Mouse (Mus musculus): ENCODE measurements around the gene Myb. TPM values are rescaled to one million over a fixed set of nuclear protein-coding genes. Genes with fewer than 3 reads are reported as not detected.
A peak's percentile ranks its signal among the peaks of the same experiment; 100 is the strongest.

The Myb gene
- polyA plus RNA-seq, 1 experiment from 2014 or later: 7.5 TPM

DNA sequence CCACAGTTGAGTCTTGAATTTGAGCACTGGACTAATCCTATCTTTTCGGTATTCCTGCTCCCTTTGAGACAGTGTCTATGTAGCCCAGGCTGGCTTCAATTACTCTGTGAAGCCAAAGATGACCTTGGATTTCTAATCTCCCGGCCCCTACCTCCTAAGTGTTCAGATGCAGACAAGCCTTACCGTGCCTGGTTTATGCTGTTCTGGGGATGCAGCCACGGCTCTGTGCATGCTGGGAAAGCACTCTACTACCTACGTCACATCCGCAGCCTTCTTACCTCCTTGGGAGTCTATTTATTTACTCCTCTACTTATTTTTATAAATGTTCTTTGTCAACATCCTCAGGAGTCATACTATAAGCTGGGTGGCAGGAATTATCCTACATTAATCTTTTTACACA, 7.1 kb upstream of the Myb start:
- 91% methylated on average over 6 of the region's 6 CpGs for WGBS

GRCm38 (mm10) chr10:21167165-21167564, 6.4 kb upstream of the Myb start:
- Histone ChIP-seq H3K4me1 (replicated peaks) (no peaks in the 10 kb centered on the region), H3K9me3 (no peaks in the 10 kb centered on the region; the same call in 1 of the 2 replicates), H3K4me2 (no peak overlapping the region), H3K36me3 (no peaks in the 10 kb centered on the region), H3K27ac (no peak overlapping the region), H3K4me3 (replicated peaks) (no peak overlapping the region), H3K9ac (replicated peaks) (no peak overlapping the region), H3K27me3 (peaks cover 8% of the 10 kb centered on the region; the same call in 1 of the 2 replicates)
- 83% methylated on average over 5 of the region's 5 CpGs for WGBS
- no peak for ATAC-seq (ENCODE audit: insufficient number of reproducible peaks, insufficient read depth, low FRiP score, low TSS enrichment, low read depth)

More for the DNA sequence above, 7.1 kb upstream of the Myb start:
- H3K4me1 ChIP-seq (replicated peaks): no peaks in the 10 kb centered on the region
- H3K4me2 ChIP-seq: no peak overlapping the region
- H3K27ac ChIP-seq: no peak overlapping the region
- no peaks in the 10 kb centered on the region; the same call in 1 of the 2 replicates for H3K9me3 ChIP-seq
- no peak overlapping the region for H3K4me3 ChIP-seq (replicated peaks)
- no peaks in the 10 kb centered on the region for H3K36me3 ChIP-seq
- no peak for ATAC-seq (ENCODE audit: insufficient number of reproducible peaks, insufficient read depth, low FRiP score, low TSS enrichment, low read depth)
- no peak overlapping the region for H3K9ac ChIP-seq (replicated peaks)
- peaks cover 8% of the 10 kb centered on the region; the same call in 1 of the 2 replicates for H3K27me3 ChIP-seq

DNA sequence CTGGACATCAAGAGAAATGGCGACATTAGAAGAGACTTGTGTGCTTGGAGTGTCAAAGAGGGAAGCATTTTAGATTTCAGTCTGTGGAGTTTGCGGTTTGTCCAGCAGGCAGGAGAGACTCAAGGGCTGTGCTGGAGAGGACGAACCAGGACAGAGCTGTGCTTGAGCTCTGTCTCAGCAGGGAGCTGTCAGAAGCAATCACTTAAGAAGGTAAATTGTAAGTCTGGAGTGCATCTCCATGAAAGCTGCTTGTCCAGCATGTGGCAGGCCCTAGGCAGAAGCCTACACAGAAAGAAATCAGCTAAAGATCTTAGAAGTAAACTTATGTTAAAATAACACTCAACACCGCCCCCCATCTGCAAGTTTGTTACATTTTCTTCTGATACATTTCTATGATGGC, 4.6 kb upstream of the Myb start:
- Histone ChIP-seq H3K27me3 (peaks cover 8% of the 10 kb centered on the region; the same call in 1 of the 2 replicates), H3K4me3 (replicated peaks) (no peak overlapping the region), H3K36me3 (no peaks in the 10 kb centered on the region), H3K4me1 (replicated peaks) (no peaks in the 10 kb centered on the region), H3K9ac (replicated peaks) (no peak overlapping the region), H3K4me2 (no peak overlapping the region), H3K27ac (no peak overlapping the region), H3K9me3 (no peaks in the 10 kb centered on the region; the same call in 1 of the 2 replicates)
- WGBS: 79% methylated on average over 4 of the region's 4 CpGs
- ATAC-seq (ENCODE audit: insufficient number of reproducible peaks, insufficient read depth, low FRiP score, low TSS enrichment, low read depth): no peak

- Histone ChIP-seq H3K27ac (no peak overlapping the region), H3K27me3 (peaks cover 33% of the 10 kb centered on the region), H3K36me3 (no peaks in the 10 kb centered on the region), H3K9me3 (no peaks in the 10 kb centered on the region), H3K4me3 (replicated peaks) (peak overlapping the region; percentile 71; the same call in 1 of the 2 replicates), H3K9ac (replicated peaks) (no peak overlapping the region), H3K4me2 (peak overlapping the region; percentile 99), H3K4me1 (replicated peaks) (peaks cover 21% of the 10 kb centered on the region)
- ATAC-seq (ENCODE audit: insufficient number of reproducible peaks, insufficient read depth, low FRiP score, low TSS enrichment, low read depth): no peak
- 25% methylated on average over 3 of the region's 3 CpGs for WGBS
These were observed 1.3 kb upstream of the Myb start for GRCm38 (mm10) chr10:21162124-21162523.

DNA sequence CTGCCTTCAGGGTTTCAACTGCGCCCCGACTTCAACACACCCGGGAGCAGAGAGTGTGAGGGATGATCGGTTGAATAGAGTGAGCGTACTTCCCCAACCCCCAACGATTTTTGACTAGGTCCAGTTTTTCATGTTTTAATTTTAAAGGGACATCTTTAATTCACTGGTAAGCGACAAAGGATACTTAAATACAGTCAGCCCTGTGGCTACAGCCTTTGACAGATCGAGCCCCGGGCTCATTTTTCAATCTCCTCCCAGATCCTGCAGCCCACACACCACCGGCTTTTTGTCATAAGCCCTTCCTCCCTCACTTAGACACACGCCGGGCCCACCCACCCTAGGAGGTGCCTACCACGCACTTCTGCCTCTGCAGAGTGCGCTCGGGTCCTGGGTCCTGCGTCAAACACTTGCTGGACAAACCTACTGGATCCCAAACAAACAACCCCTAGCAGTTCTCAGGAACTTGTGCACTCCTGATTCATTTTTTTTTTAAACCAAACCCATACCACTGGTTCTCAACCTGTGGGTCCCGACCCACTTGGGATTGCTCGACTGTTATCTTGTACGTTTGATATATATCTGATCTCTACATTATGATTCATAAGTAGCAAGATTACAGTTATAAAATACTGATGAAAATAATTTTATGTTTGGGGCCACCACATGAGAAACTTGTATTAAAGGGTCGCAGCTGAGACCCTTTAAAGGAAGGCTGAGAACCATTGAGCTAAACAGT, 743 bp upstream of the Myb start:
- peak overlapping the region; percentile 85 for H3K9ac ChIP-seq (replicated peaks)
- H3K9me3 ChIP-seq: no peaks in the 10 kb centered on the region
- peak overlapping the region; percentile 71 for H3K4me3 ChIP-seq (replicated peaks)
- H3K4me2 ChIP-seq: peak overlapping the region; percentile 99
- no peaks in the 10 kb centered on the region for H3K36me3 ChIP-seq
- 3% methylated on average over 20 of the region's 20 CpGs for WGBS
- peaks cover 33% of the 10 kb centered on the region for H3K27me3 ChIP-seq
- H3K4me1 ChIP-seq (replicated peaks): peaks cover 21% of the 10 kb centered on the region
- H3K27ac ChIP-seq: peak overlapping the region; percentile 76
- peak; percentile 34; the same call in 1 of the 2 replicates for ATAC-seq (ENCODE audit: insufficient number of reproducible peaks, insufficient read depth, low FRiP score, low TSS enrichment, low read depth)

DNA sequence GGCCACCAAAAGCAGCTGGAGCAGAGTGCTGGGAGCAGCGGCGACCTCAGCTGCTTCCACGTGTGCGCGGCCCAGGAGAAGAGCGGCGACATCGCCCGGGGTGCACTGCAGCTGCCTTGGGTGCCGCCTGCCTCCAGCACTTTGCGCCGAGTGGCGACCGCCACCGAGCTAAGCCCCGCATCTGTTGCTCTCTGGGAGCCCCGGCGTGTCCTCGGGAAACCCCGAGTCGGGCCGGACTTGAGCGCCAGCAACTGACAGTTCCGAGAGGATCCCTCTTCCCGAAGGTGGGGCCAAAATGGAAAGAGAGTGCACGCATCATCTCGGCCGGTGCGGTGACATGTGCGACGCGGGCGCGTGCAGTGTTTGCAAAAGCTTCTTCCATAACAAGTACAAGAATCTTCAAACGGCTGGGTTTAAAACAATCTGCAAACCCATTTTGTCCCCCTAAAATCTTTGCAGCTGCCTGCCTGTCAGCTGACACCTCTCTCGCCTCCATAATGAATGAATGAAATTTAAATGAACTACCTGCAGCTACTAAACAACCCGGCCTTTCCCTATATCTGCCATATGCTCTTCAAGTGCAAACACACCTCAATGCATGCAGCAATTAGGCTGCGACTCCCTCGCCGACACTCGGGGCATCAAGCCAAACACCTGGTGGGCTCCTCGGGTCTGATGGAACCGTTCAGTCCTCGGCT, 938 bp downstream of the Myb start:
- H3K4me2 ChIP-seq: peak overlapping the region; percentile 99
- H3K27ac ChIP-seq: no peak overlapping the region
- H3K36me3 ChIP-seq: no peaks in the 10 kb centered on the region
- H3K4me3 ChIP-seq (replicated peaks): peak overlapping the region; percentile 71
- H3K9ac ChIP-seq (replicated peaks): peak overlapping the region; percentile 85
- WGBS: under 1% methylated on average over 44 of the region's 44 CpGs
- ATAC-seq (ENCODE audit: insufficient number of reproducible peaks, insufficient read depth, low FRiP score, low TSS enrichment, low read depth): no peak
- H3K4me1 ChIP-seq (replicated peaks): peaks cover 21% of the 10 kb centered on the region
- H3K9me3 ChIP-seq: no peaks in the 10 kb centered on the region
- H3K27me3 ChIP-seq: peaks cover 33% of the 10 kb centered on the region

- no peak overlapping the region for H3K27ac ChIP-seq
- peak overlapping the region; percentile 71 for H3K4me3 ChIP-seq (replicated peaks)
- H3K27me3 ChIP-seq: peaks cover 32% of the 10 kb centered on the region
- H3K9ac ChIP-seq (replicated peaks): peak overlapping the region; percentile 85
- H3K36me3 ChIP-seq: no peaks in the 10 kb centered on the region
- ATAC-seq (ENCODE audit: insufficient number of reproducible peaks, insufficient read depth, low FRiP score, low TSS enrichment, low read depth): no peak
- under 1% methylated on average over 35 of the region's 35 CpGs for WGBS
- H3K4me2 ChIP-seq: peak overlapping the region; percentile 99
- H3K4me1 ChIP-seq (replicated peaks): peaks cover 21% of the 10 kb centered on the region
- no peaks in the 10 kb centered on the region for H3K9me3 ChIP-seq
These were observed 1.8 kb downstream of the Myb start for GRCm38 (mm10) chr10:21158918-21159443.

- H3K9me3 ChIP-seq: no peaks in the 10 kb centered on the region
- H3K36me3 ChIP-seq: peaks cover 1% of the 10 kb centered on the region; the same call in 1 of the 2 replicates
- WGBS: 4% methylated on average over 19 of the region's 19 CpGs
- H3K4me3 ChIP-seq (replicated peaks): peak overlapping the region; percentile 71
- no peak for ATAC-seq (ENCODE audit: insufficient number of reproducible peaks, insufficient read depth, low FRiP score, low TSS enrichment, low read depth)
- H3K4me1 ChIP-seq (replicated peaks): peaks cover 21% of the 10 kb centered on the region
- H3K4me2 ChIP-seq: peak overlapping the region; percentile 99
- H3K27ac ChIP-seq: no peak overlapping the region
- H3K27me3 ChIP-seq: peaks cover 25% of the 10 kb centered on the region
- peak overlapping the region; percentile 85 for H3K9ac ChIP-seq (replicated peaks)
These were observed 2.5 kb downstream of the Myb start for GRCm38 (mm10) chr10:21158111-21158917.

- H3K9me3 ChIP-seq: no peaks in the 10 kb centered on the region
- peaks cover 25% of the 10 kb centered on the region for H3K27me3 ChIP-seq
- no peak overlapping the region for H3K9ac ChIP-seq (replicated peaks)
- ATAC-seq (ENCODE audit: insufficient number of reproducible peaks, insufficient read depth, low FRiP score, low TSS enrichment, low read depth): no peak
- WGBS: 85% methylated on average over 5 of the region's 5 CpGs
- H3K4me3 ChIP-seq (replicated peaks): no peak overlapping the region
- H3K4me2 ChIP-seq: no peak overlapping the region
- no peak overlapping the region for H3K27ac ChIP-seq
- peaks cover 21% of the 10 kb centered on the region for H3K4me1 ChIP-seq (replicated peaks)
- H3K36me3 ChIP-seq: peaks cover 14% of the 10 kb centered on the region
These were observed 3.8 kb downstream of the Myb start for GRCm38 (mm10) chr10:21156953-21157499.

DNA sequence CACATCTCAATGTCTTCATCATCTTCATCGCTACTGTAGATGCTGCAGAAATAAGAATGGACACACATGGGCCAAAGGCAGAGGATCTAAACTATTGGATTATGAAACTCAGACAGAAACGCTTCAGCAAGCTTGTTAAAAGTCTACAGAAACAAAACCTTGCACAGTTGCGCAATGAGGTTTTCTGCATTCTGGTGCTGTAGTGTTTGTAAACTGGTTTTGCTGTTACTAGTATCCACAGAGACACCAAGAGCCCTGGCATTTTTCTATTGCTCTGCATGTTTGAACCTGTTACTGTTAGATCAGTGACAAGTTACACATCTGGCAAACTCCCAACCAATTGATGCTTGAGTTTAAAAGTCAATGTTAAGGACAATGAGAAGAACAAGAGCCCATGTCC, 4.4 kb downstream of the Myb start:
- no peak for ATAC-seq (ENCODE audit: insufficient number of reproducible peaks, insufficient read depth, low FRiP score, low TSS enrichment, low read depth)
- Histone ChIP-seq H3K4me2 (no peak overlapping the region), H3K9me3 (no peaks in the 10 kb centered on the region), H3K36me3 (peaks cover 18% of the 10 kb centered on the region), H3K4me1 (replicated peaks) (peaks cover 21% of the 10 kb centered on the region), H3K27me3 (peaks cover 25% of the 10 kb centered on the region), H3K27ac (no peak overlapping the region), H3K9ac (replicated peaks) (no peak overlapping the region), H3K4me3 (replicated peaks) (no peak overlapping the region)
- WGBS: 96% methylated on average over 3 of the region's 3 CpGs
